Mouse (Mus musculus) megakaryocyte, embryonic 14.5 days (primary cell): ENCODE results near the gene Krcc1.

Source experiments
- FLI1 ChIP-seq: IDR thresholded peaks from 2 replicates; pipeline ENCODE4 v1.6.1; 2012; ENCODE audit warnings: low read length, inconsistent platforms, mixed read lengths
- GATA1 ChIP-seq: IDR thresholded peaks from 3 replicates; pipeline ENCODE4 v1.6.1; 2012; ENCODE audit warnings: mixed read lengths, low read length, inconsistent platforms, borderline replicate concordance

DNA sequence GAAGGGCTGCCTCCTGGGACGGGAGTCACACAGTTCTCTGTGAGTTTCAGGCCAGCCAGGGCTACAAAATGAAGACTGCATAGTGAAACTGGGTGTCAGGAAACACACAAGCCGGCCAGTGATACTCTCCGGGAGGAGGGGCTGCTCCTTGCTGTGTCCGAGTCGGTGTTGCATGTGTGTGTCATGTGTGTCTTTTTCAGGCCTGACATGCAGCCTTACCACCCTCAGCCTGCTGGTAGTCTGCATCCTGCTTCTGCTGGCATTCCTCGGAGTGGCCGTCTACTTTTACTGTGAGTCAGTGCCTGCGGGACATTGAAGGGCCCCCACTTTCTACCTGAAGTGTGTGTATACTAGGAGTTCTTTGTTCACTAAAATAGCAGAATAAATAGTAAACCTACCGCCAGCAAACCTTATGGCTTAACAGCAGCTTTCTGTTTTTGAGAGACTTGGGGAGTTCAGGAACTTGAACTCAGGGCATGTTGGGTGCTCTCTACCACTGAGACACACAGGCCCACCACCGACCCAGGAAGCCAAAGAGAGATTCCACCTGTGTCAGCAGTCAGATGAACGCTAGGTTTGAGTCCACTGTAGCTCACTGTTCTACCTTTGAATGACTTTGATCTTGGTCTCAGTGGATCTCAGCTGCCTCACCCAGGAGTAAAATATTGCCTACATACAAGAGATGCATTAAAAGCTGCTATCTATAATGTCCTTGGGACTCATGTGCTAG lies 60.9 kb downstream of the Krcc1 start:
- TF ChIP-seq GATA1 = no peak
- no peak for TF ChIP-seq FLI1
